Mouse (Mus musculus) CH12.LX (cell line): ENCODE measurements around the gene Nudt16l1. TPM values are rescaled to one million over a fixed set of nuclear protein-coding genes. Genes with fewer than 3 reads are reported as not detected.

ENCODE experiments used
- DNase-seq: peaks from one replicate; pipeline ENCODE4 v3.0.0-alpha.2; 2013; ENCODE audit errors: extremely low read depth
- H3K27ac ChIP-seq: 2 replicates; pipeline ENCODE4 v1.5.1; 2012; ENCODE audit warnings: low read depth, mild to moderate bottlenecking, control low read depth, moderate library complexity; ENCODE audit not compliant: insufficient read depth
- H3K27me3 ChIP-seq: replicated peaks from 2 replicates; pipeline ENCODE3; 2012; ENCODE audit warnings: inconsistent platforms
- H3K36me3 ChIP-seq, 2 experiments: replicated peaks in 1 of 2; 2 replicates each; pipeline versions ENCODE3 to v1.6.1; 2012; ENCODE audit warnings: inconsistent platforms in 1 of 2, low read length in 1 of 2, mild to moderate bottlenecking in 1 of 2, mixed read lengths in 1 of 2, moderate library complexity in 1 of 2; ENCODE audit not compliant: control insufficient read depth in 1 of 2, insufficient read depth in 1 of 2
- H3K4me1 ChIP-seq, 2 experiments: 2 replicates each; pipeline ENCODE4 v1.6.1; 2012; ENCODE audit warnings: inconsistent platforms in 1 of 2, moderate library complexity in 1 of 2; ENCODE audit not compliant: insufficient read depth in 2 of 2, control insufficient read depth in 1 of 2
- H3K4me2 ChIP-seq: 2 replicates; pipeline ENCODE4 v1.6.1; 2012; ENCODE audit warnings: low read depth, mild to moderate bottlenecking, control low read depth; ENCODE audit not compliant: poor library complexity, insufficient read depth, severe bottlenecking
- H3K4me3 ChIP-seq, 3 experiments: fragments of 150-350 bp in 1 of 3; sonication (generic) in 1 of 3; replicated peaks in 1 of 3; 2 replicates each; pipeline versions ENCODE3 to v1.5.1; 2011 to 2012; ENCODE audit warnings: low read depth in 2 of 3, low read length in 2 of 3, mild to moderate bottlenecking in 2 of 3, moderate library complexity in 2 of 3, control low read depth in 1 of 3, improper control_type of control experiment in 1 of 3, inconsistent platforms in 1 of 3, mixed read lengths in 1 of 3; ENCODE audit not compliant: poor library complexity in 1 of 3
- H3K79me2 ChIP-seq: replicated peaks from 2 replicates; pipeline ENCODE4 v1.6.1; 2012; ENCODE audit warnings: mild to moderate bottlenecking, moderate library complexity; ENCODE audit not compliant: control insufficient read depth, poor library complexity, insufficient read depth, severe bottlenecking; ENCODE audit errors: extremely low read depth
- H3K9ac ChIP-seq: 2 replicates; pipeline ENCODE4 v1.6.1; 2012; ENCODE audit warnings: low read depth, mild to moderate bottlenecking, control low read depth, moderate library complexity; ENCODE audit not compliant: insufficient read depth
- H3K9me3 ChIP-seq: replicated peaks from 2 replicates; pipeline ENCODE3; 2012; ENCODE audit warnings: low read length, inconsistent platforms, mixed read lengths
- CHD1 ChIP-seq: IDR thresholded peaks from 2 replicates; pipeline ENCODE4 v1.6.1; 2012; ENCODE audit warnings: low read depth, low read length, improper control_type of control experiment, inconsistent platforms
- CTCF ChIP-seq, 2 experiments: IDR thresholded peaks in 1 of 2; conservative IDR thresholded peaks in 1 of 2; 2 replicates each; pipeline ENCODE4 v1.5.1; 2011 to 2012; ENCODE audit warnings: low read depth in 2 of 2, low read length in 2 of 2, improper control_type of control experiment in 1 of 2, inconsistent platforms in 1 of 2, mild to moderate bottlenecking in 1 of 2, moderate library complexity in 1 of 2
- E2F4 ChIP-seq: IDR thresholded peaks from 2 replicates; pipeline ENCODE4 v1.6.1; 2011; ENCODE audit warnings: low read depth, low read length, improper control_type of control experiment; ENCODE audit not compliant: insufficient replicate concordance
- ETS1 ChIP-seq: conservative IDR thresholded peaks from 2 replicates; pipeline ENCODE4 v1.6.1; 2012; ENCODE audit warnings: low read depth, mild to moderate bottlenecking, inconsistent platforms, low read length, improper control_type of control experiment, moderate library complexity
- GABPA ChIP-seq: IDR thresholded peaks from 2 replicates; pipeline ENCODE4 v1.6.1; 2012; ENCODE audit warnings: low read depth, low read length, improper control_type of control experiment, inconsistent platforms; ENCODE audit not compliant: insufficient replicate concordance
- HCFC1 ChIP-seq: IDR thresholded peaks from 2 replicates; pipeline ENCODE4 v1.6.1; 2012; ENCODE audit warnings: low read depth, mild to moderate bottlenecking, inconsistent platforms, low read length, improper control_type of control experiment
- JUN ChIP-seq: IDR thresholded peaks from 2 replicates; pipeline ENCODE4 v1.6.1; 2011; ENCODE audit warnings: low read depth, mild to moderate bottlenecking, low read length, improper control_type of control experiment, moderate library complexity; ENCODE audit not compliant: insufficient read depth
- JUND ChIP-seq: conservative IDR thresholded peaks from 2 replicates; pipeline ENCODE4 v1.6.1; 2011; ENCODE audit warnings: low read depth, low read length, improper control_type of control experiment
- KAT2A ChIP-seq: IDR thresholded peaks from 2 replicates; pipeline ENCODE4 v1.6.1; 2012; ENCODE audit warnings: low read length, improper control_type of control experiment, inconsistent platforms; ENCODE audit not compliant: insufficient replicate concordance
- MAX ChIP-seq: IDR thresholded peaks from 2 replicates; pipeline ENCODE4 v1.6.1; 2011; ENCODE audit warnings: low read length, improper control_type of control experiment
- MEF2A ChIP-seq: IDR thresholded peaks from 2 replicates; pipeline ENCODE4 v1.6.1; 2014; ENCODE audit warnings: low read depth, mild to moderate bottlenecking, inconsistent platforms, low read length, improper control_type of control experiment, borderline replicate concordance
- MXI1 ChIP-seq: IDR thresholded peaks from 2 replicates; pipeline ENCODE4 v1.6.1; 2011; ENCODE audit warnings: mild to moderate bottlenecking, low read depth, low read length, improper control_type of control experiment
- NRF1 ChIP-seq: IDR thresholded peaks from 2 replicates; pipeline ENCODE4 v1.6.1; 2014; ENCODE audit warnings: low read depth, mild to moderate bottlenecking, inconsistent platforms, low read length, improper control_type of control experiment, moderate library complexity
- POLR2A ChIP-seq: IDR thresholded peaks from 2 replicates; pipeline ENCODE4 v1.6.1; 2011; ENCODE audit warnings: low read depth, mild to moderate bottlenecking, improper control_type of control experiment, low read length
- RAD21 ChIP-seq: IDR thresholded peaks from 2 replicates; pipeline ENCODE4 v1.6.1; 2011; ENCODE audit warnings: low read depth, mild to moderate bottlenecking, low read length, improper control_type of control experiment, moderate library complexity
- RCOR1 ChIP-seq: conservative IDR thresholded peaks from 2 replicates; pipeline ENCODE4 v1.6.1; 2012; ENCODE audit warnings: low read depth, mild to moderate bottlenecking, inconsistent platforms, low read length, improper control_type of control experiment
- SIN3A ChIP-seq: IDR thresholded peaks from 2 replicates; pipeline ENCODE4 v1.6.1; 2012; ENCODE audit warnings: low read length, improper control_type of control experiment, inconsistent platforms
- TBP ChIP-seq: conservative IDR thresholded peaks from 2 replicates; pipeline ENCODE4 v1.6.1; 2011; ENCODE audit warnings: low read depth, low read length, improper control_type of control experiment
- USF1 ChIP-seq: IDR thresholded peaks from 2 replicates; pipeline ENCODE4 v1.6.1; 2014; ENCODE audit warnings: low read depth, mild to moderate bottlenecking, inconsistent platforms, low read length, improper control_type of control experiment
- USF2 ChIP-seq: conservative IDR thresholded peaks from 2 replicates; pipeline ENCODE4 v1.6.1; 2011; ENCODE audit warnings: low read depth, low read length, improper control_type of control experiment
- ZKSCAN1 ChIP-seq: IDR thresholded peaks from 2 replicates; pipeline ENCODE4 v1.6.1; 2012; ENCODE audit warnings: low read depth, inconsistent platforms, low read length, improper control_type of control experiment, borderline replicate concordance
- ZMIZ1 ChIP-seq: IDR thresholded peaks from 2 replicates; pipeline ENCODE4 v1.6.1; 2012; ENCODE audit warnings: low read depth, mild to moderate bottlenecking, inconsistent platforms, low read length, improper control_type of control experiment
- ZNF384 ChIP-seq: IDR thresholded peaks from 2 replicates; pipeline ENCODE4 v1.6.1; 2012; ENCODE audit warnings: low read depth, low read length, improper control_type of control experiment, inconsistent platforms
- dilution Hi-C: fragments of 300-500 bp; cut with MboI; formaldehyde crosslinking; loops from 2 replicates; pipeline ENCODE4 v1.14.3; 2020; ENCODE audit warnings: low sequenced_read_pairs; ENCODE audit not compliant: extremely low pct_unique_long_range_greater_than_20kb, extremely low pct_ligation_motif_present
- in situ Hi-C: fragments of 300-500 bp; cut with MboI; formaldehyde crosslinking; loops from 3 replicates; pipeline ENCODE4 v1.14.3; 2019; ENCODE audit warnings: low sequenced_read_pairs, low pct_ligation_motif_present, low pct_unique_long_range_greater_than_20kb, mixed read lengths
- polyA plus RNA-seq: library from polyadenylated mRNA; unstranded; fragments of >175 nt; gene quantifications from 2 replicates; pipeline ENCODE4 v1.2.1, GENCODE M21; 2012; ENCODE audit warnings: low read depth; ENCODE audit not compliant: insufficient read length
- total RNA-seq, 2 experiments: library from RNA; depleted of rRNA; stranded (reverse); fragments of 300-350 nt in 1 of 2; fragments of >200 nt in 1 of 2; gene quantifications; 2 replicates each; pipeline ENCODE4 v1.2.3; 2012 to 2014

Gene Nudt16l1
- total and polyA plus RNA-seq, 3 experiments: 36.3 to 101 (median 65.7) TPM

GRCm38 (mm10) chr16:4903491-4904102 is 35.0 kb upstream of the Nudt16l1 start:
- Histone ChIP-seq H3K79me2 (no peaks in the 10 kb centered on the region), H3K36me3 (no peaks in the 10 kb centered on the region), H3K9ac (no peak overlapping the region), H3K4me3 (no peak overlapping the region), H3K4me2 (no peak overlapping the region), H3K9me3 (no peaks in the 10 kb centered on the region), H3K27ac (no peak overlapping the region), H3K4me1 (peaks cover 11 to 22% of the 10 kb centered on the region in 2 experiments), H3K27me3 (no peaks in the 10 kb centered on the region)
- in situ Hi-C loops: no loop called here
- no peak for DNase-seq
- dilution Hi-C loops: no loop called here
- no peak for TF ChIP-seq TBP
- no peak for TF ChIP-seq GABPA
- no peak for TF ChIP-seq ZKSCAN1
- no peak for TF ChIP-seq ZMIZ1
- no peak for TF ChIP-seq E2F4
- no peak for TF ChIP-seq HCFC1
- no peak for TF ChIP-seq USF1

DNA sequence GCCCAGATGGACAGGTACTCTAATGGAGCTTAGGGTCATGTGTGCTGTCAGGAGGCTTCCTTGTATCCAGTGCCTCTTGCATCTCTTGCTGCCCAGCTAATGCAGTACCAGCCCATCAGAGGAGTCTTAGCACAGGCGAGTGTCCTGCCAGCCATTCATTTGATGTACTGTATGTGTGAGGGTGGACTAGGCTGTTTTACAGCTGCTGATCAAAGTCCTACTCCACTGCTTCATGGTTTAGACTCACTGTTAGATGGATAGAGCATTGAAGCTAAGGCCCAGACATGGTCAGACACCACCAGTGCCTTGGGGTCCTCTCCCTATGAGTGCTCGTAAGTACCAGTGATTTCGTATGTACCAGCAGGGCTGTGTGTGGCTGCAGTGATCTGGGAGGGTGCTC is 33.7 kb upstream of the Nudt16l1 start:
- Histone ChIP-seq H3K36me3 (no peaks in the 10 kb centered on the region), H3K27me3 (no peaks in the 10 kb centered on the region), H3K27ac (no peak overlapping the region), H3K4me3 (no peak overlapping the region), H3K9ac (no peak overlapping the region), H3K79me2 (no peaks in the 10 kb centered on the region), H3K9me3 (no peaks in the 10 kb centered on the region), H3K4me1 (peaks cover 15 to 28% of the 10 kb centered on the region in 2 experiments), H3K4me2 (no peak overlapping the region)
- dilution Hi-C loops (no loop called here), in situ Hi-C loops (no loop called here)
- no peak for DNase-seq
- TF ChIP-seq NRF1 (no peak), SIN3A (no peak), JUN (no peak), HCFC1 (no peak), RAD21 (no peak), RCOR1 (no peak), POLR2A (no peak)

DNA sequence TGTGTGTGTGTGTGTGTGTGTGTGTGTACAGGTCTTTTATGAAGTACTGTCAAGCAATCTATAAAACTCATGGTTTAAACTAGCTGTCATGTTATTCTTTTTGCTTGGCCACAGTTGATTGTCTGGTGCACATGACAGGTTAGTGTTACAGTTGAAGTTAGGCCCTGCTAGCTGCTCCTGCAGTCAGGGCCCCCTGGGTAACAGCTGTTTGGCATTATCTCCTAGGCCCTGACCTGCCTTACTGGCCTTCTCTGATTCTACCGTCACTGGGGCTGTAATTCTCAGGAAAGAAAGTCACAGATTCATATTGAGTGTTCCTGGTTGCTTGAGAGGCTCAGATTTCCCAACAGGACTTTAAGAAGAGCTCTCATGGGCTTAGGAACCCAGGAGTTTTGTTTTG is 33.0 kb upstream of the Nudt16l1 start:
- H3K9me3 ChIP-seq: no peaks in the 10 kb centered on the region
- no peak overlapping the region for H3K4me3 ChIP-seq
- dilution Hi-C loops (no loop called here), in situ Hi-C loops (no loop called here)
- H3K27me3 ChIP-seq: no peaks in the 10 kb centered on the region
- no peak overlapping the region for H3K9ac ChIP-seq
- H3K4me1 ChIP-seq: peaks cover 18 to 34% of the 10 kb centered on the region in 2 experiments
- no peaks in the 10 kb centered on the region for H3K79me2 ChIP-seq
- H3K4me2 ChIP-seq: no peak overlapping the region
- H3K27ac ChIP-seq: no peak overlapping the region
- DNase-seq: no peak
- no peaks in the 10 kb centered on the region for H3K36me3 ChIP-seq
- no peak for TF ChIP-seq MEF2A
- no peak for TF ChIP-seq USF1
- TF ChIP-seq MAX: no peak
- TF ChIP-seq JUND: no peak
- TF ChIP-seq CTCF (conservative IDR thresholded peaks at IDR 0.05 in 1 of 2, IDR thresholded peaks at IDR 0.05 in 1 of 2; ENCODE audit: low read depth in 2 of 2, low read length in 2 of 2): no peak
- TF ChIP-seq NRF1: no peak
- TF ChIP-seq KAT2A: no peak
- no peak for TF ChIP-seq JUN
- TF ChIP-seq RCOR1: no peak
- no peak for TF ChIP-seq E2F4
- no peak for TF ChIP-seq CHD1
- TF ChIP-seq MXI1: no peak
- no peak for TF ChIP-seq ZMIZ1
- TF ChIP-seq USF2: no peak
- TF ChIP-seq ETS1: no peak
- TF ChIP-seq ZNF384: no peak
